Mouse (Mus musculus) retina, postnatal 1 day (tissue): ENCODE measurements around the gene Ust.

Source experiments
- DNase-seq: peaks from one replicate; pipeline ENCODE4 v3.0.0-alpha.2; 2012

Ust gene

DNA sequence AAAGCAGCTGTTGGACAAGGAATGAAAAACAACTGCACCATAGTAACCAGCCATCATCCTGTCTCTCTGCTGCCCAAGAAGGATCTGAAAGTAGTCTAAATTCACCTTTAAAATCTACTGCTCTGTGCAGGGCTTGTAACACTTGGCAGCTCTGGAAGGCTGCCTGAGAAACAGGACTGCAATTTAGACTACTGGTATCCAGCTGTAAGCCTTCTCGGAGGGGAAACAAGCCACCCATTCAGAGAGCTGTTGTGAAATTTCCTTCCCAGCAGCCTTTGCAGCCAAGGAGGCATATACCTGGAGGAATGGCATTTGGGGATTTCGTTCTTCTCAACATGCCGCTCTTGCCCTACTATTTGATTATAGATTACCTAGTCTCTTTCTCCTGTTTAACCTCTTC, 345.6 kb downstream of the Ust start:
- DNase-seq, result no peak

DNA sequence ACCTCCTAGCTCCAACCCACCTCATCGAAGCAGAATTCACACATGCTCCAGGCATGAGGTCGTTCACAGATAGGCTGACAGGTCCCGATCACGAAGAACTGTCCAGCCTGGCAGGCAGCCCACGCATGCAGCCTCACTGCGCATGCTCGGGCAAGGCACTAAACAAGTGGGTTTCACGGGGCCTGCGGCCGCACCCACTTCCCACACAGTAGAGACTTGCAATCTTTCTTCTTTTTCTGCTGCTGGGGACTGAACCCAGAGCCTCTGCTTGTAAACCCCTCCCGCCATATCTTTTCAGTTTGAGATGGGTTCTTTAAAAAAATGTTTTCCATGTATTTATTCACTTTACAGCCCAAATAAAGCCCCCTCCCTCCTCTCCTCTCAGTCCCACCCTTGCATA, 347.1 kb downstream of the Ust start:
- no peak for DNase-seq
